Mouse (Mus musculus): ENCODE measurements around the gene Saa4.
"Not testable (repeated sequence)": the region's sequence is repeated elsewhere in the genome, so short reads cannot be mapped to it uniquely, and the experiment has no call there.

Gene Saa4

GRCm38 (mm10) chr7:46732458-46732857 lies at the start of gene Saa4:
Gene Saa4, minus strand, starts transcription at chr7:46732603.
- no peak for DNase-seq (ENCODE audit: low read depth, low spot score)

GRCm38 (mm10) chr7:46770706-46771105 lies 38.3 kb upstream of the Saa4 start:
- peak; percentile 56 for DNase-seq (ENCODE audit: low read depth, low spot score)

- no peak for DNase-seq (ENCODE audit: low read depth, low spot score)
Observed at GRCm38 (mm10) chr7:46768451-46768850, 36.0 kb upstream of the Saa4 start.

GRCm38 (mm10) chr7:46767371-46767770 lies 35.0 kb upstream of the Saa4 start:
- no peak for DNase-seq (ENCODE audit: low read depth, low spot score)

- no peak for DNase-seq (ENCODE audit: low read depth, low spot score)
Observed at GRCm38 (mm10) chr7:46764672-46765071, 32.3 kb upstream of the Saa4 start.

GRCm38 (mm10) chr7:46762601-46763000 lies 30.2 kb upstream of the Saa4 start:
- no peak for DNase-seq (ENCODE audit: low read depth, low spot score)

- no peak for DNase-seq (ENCODE audit: low read depth, low spot score)
Observed at GRCm38 (mm10) chr7:46761049-46761795, 28.8 kb upstream of the Saa4 start.

GRCm38 (mm10) chr7:46751490-46751889 lies 19.1 kb upstream of the Saa4 start, which contains the start of gene Saa2:
Gene Saa2, plus strand, starts transcription at chr7:46751790.
- DNase-seq (ENCODE audit: low read depth, low spot score): no peak

- no peak for DNase-seq (ENCODE audit: low read depth, low spot score)
Observed at GRCm38 (mm10) chr7:46748459-46748858, 16.1 kb upstream of the Saa4 start.

GRCm38 (mm10) chr7:46746381-46746780 lies 14.0 kb upstream of the Saa4 start:
- DNase-seq (ENCODE audit: low read depth, low spot score): no peak

- no peak for DNase-seq (ENCODE audit: low read depth, low spot score)
Observed at GRCm38 (mm10) chr7:46745816-46746215, 13.4 kb upstream of the Saa4 start.

GRCm38 (mm10) chr7:46742880-46743279 lies 10.5 kb upstream of the Saa4 start, which contains the start of gene Saa1:
Gene Saa1, minus strand, starts transcription at chr7:46742980.
- DNase-seq (ENCODE audit: low read depth, low spot score): not testable (repeated sequence)

- not testable (repeated sequence) for DNase-seq (ENCODE audit: low read depth, low spot score)
Observed at GRCm38 (mm10) chr7:46740041-46740440, 7.6 kb upstream of the Saa4 start.

- no peak for DNase-seq (ENCODE audit: low read depth, low spot score)
Observed at GRCm38 (mm10) chr7:46738561-46739460, 6.4 kb upstream of the Saa4 start.

GRCm38 (mm10) chr7:46734983-46735382 lies 2.6 kb upstream of the Saa4 start:
- DNase-seq (ENCODE audit: low read depth, low spot score): no peak

- DNase-seq (ENCODE audit: low read depth, low spot score): no peak
Observed at GRCm38 (mm10) chr7:46727584-46727983, 4.8 kb downstream of the Saa4 start.

GRCm38 (mm10) chr7:46724396-46724795 lies 8.0 kb downstream of the Saa4 start:
- no peak for DNase-seq (ENCODE audit: low read depth, low spot score)

GRCm38 (mm10) chr7:46723849-46724248 lies 8.6 kb downstream of the Saa4 start:
- no peak for DNase-seq (ENCODE audit: low read depth, low spot score)

GRCm38 (mm10) chr7:46723354-46723753 lies 9.0 kb downstream of the Saa4 start:
- no peak for DNase-seq (ENCODE audit: low read depth, low spot score)

- DNase-seq (ENCODE audit: low read depth, low spot score): no peak
Observed at GRCm38 (mm10) chr7:46720460-46720859, 11.9 kb downstream of the Saa4 start.

GRCm38 (mm10) chr7:46719526-46719925 lies 12.9 kb downstream of the Saa4 start:
- no peak for DNase-seq (ENCODE audit: low read depth, low spot score)

- DNase-seq (ENCODE audit: low read depth, low spot score): no peak
Observed at GRCm38 (mm10) chr7:46718591-46719270, 13.7 kb downstream of the Saa4 start.

Data from CD4-positive helper T cell, adult 2 months (primary cell).